Mouse (Mus musculus): ENCODE measurements at regions not wholly inside any gene's neighbourhood (a gene's known extent, or its start where the extent isn't known, plus 50 kb on each side); places are given as distances from the start of the nearest gene placed in this dataset.
"Not testable (repeated sequence)": the region's sequence is repeated elsewhere in the genome, so short reads cannot be mapped to it uniquely, and the experiment has no call there.

DNA sequence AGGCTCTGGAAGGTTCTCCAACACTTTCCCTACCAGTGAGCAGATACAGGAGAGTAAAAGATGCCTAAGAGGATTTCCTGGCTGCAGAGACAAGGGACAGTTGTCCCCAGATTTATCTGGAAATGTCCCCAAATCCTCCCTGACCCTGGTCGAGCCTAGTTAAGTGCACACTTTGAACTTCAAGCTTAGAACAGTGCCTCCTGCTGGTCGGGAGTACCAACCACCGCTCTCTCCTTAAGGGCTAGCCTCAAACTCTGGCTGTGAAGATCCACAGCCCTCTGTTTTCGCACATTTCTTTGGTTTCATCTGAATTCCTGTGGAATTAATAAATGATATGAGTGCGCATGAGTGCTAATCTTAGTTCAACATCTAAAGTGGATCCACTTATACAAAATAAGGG is 146.1 kb upstream of the Sfswap start:
- peak; percentile 13 to 38 for DNase-seq

DNA sequence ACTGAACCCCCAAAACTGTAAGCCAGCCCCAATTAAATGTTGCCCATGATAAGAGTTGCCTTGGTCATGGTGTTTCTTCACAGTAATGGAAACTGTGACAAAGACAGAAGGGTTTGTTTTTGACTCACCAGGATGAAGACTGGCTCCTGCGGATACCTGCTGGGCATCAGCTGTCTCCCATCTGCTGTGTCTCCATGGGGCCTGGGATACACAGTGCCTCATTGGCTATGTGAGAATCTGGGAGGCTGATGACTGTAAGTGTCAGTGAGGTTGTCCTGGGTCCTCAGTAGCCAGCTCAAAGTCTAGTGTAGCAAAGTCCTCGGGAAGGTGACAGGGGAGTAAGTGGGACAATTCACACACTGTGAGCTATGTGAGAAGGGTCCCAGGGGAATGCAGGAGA is 139.5 kb upstream of the Sfswap start:
- DNase-seq: no peak

DNA sequence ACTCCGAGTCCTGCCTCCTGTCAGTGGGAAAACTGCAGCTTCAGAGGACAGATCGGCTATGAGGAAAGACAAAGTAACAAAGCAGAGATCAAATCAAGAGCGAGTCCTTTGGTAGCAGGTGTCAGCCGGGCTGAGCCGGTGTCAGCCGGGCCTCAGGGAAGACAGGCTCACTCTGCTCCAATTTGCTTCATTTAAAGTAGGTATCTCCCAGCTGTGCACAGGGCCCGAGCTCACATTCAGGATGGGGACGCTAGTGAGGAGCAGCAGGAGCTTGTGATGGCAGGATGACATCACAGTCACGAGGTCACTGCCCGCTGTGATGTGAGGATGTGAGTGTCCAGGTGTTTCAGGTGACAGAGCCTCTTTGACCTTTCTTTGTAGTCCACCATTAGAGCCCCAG is 137.8 kb upstream of the Sfswap start:
- DNase-seq: no peak

DNA sequence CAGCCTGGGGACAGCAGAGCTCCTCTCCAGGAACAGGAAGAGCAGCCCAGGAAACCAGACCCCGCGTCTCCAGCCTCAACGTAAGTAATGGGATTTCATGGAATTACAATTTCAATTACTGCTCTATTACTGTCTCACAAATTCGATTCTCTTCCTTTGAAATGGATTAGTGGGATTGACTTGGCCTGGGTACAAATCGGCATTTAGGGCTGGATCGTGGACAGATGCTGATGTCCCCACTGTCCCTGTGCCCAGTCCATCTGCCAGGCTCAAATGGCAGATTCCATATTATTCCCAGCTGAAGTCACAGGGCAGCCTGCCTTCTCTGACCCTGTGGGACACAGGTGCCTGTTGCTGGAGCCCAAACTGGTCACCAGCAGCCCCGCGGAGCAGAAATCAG is 136.0 kb upstream of the Sfswap start:
- DNase-seq: no peak

DNA sequence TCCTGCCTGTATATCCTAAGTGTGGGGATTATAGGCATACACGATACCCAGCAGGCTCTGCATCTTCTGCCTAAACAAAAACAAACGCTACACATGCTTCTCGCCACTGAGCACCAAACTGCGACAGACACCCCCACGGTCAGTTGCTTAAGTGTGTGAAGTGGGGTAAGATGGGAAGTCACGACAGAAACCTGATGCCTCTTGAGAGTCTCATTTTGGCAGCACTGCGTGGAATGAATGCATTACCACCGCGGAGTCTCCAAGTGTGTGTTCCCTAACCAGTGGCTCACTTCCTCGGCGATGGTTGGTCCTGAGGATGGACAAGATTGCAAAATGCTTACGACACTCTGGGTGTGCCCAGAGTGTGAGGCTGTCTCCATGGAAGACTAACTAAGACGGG is 133.8 kb upstream of the Sfswap start:
- no peak for DNase-seq

DNA sequence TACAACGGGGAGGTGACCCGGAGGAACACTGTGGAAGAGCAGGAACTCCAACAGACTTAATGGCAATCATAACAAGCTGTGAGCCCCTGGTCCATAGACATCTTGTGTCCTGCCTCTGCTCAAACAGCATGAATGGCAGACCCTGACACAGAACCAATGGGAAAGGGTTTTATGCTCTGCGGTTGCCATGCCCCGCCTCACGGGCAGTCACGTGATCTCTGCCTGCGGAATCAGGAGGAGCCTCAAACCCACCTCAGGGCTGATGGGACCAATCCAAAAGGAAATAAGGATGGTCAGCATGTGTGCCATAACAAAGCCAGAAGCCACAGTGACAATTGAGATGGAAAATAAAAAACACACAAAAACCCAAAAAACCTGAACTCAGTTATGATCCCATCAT is 120.2 kb upstream of the Sfswap start:
- no peak for DNase-seq

DNA sequence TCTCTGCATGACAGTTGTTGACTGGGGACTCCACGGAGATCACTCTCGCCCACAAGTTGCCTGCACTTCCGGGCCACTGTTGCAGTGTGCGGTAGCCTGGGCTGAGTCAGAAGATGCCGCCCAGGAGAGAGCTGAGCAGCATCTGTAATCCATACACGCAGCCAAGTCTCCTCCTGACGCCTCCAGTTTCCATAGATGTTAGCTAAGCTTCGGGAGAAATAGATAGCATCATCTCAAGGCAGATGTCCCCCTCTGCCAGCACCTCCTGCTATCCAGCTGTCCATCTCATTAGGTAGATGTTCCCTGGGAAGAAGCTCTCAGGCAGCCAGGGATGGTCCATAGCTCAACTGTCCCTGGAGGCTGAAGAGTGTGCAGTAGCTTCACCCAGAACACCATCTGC is 116.0 kb upstream of the Sfswap start:
- no peak for DNase-seq

DNA sequence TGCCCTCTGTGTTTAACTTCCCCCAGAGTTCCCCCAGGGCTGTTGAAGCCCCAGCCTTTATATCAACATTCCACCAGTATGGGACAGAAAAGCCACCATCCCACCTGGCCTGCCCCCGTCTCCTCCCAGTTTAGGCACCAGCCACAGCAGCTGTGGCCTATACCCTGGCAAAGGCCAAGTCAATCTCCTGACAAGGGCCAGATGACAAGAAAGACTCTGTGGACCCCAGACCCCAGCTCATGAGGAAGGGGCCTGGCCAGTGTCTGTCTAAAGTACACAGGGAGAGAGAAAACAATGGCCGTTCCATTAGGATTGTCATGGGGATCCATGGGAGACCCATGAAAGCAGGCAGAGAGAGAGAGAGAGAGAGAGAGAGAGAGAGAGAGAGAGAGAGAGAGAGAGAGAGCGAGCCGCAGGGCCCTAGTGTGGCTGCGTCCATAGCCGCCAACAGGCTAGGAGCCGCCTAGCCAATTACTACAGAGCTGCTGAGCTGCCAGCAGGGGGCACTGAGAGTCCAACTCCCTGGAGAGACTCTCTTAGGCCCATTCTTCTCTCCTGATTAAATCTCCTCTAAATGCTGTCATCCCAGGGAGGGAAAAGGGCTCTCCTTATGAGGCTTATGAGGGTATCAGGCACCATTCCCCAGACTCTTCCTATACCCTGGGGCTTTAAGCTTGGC is 114.9 kb upstream of the Sfswap start:
- DNase-seq: not testable (repeated sequence)

DNA sequence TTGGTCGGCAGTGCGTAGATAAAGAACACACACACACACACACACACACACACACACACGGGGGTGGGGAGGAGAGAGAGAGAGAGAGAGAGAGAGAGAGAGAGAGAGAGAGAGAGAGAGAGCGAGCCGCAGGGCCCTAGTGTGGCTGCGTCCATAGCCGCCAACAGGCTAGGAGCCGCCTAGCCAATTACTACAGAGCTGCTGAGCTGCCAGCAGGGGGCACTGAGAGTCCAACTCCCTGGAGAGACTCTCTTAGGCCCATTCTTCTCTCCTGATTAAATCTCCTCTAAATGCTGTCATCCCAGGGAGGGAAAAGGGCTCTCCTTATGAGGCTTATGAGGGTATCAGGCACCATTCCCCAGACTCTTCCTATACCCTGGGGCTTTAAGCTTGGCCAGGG is 114.3 kb upstream of the Sfswap start:
- DNase-seq: not testable (repeated sequence)

DNA sequence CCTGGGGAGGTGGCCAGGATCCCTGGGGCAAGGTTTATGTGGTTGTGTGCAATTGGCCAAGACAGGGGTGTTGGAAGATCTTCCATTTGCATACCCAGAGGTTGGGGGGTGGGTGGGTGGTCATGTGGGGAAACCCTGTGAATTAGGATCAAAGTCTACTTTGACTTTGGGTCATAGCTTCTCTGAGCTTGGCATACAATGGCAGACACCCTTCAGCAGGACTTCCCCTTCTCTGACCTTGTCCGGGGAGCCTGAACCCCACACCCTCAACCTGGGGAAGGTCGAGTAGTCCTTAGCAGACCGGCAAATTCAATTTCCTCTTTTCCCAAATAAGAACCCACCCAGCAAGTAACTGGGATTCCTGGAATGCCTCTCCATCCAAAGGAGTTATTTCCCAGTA is 113.7 kb upstream of the Sfswap start:
- DNase-seq: no peak

DNA sequence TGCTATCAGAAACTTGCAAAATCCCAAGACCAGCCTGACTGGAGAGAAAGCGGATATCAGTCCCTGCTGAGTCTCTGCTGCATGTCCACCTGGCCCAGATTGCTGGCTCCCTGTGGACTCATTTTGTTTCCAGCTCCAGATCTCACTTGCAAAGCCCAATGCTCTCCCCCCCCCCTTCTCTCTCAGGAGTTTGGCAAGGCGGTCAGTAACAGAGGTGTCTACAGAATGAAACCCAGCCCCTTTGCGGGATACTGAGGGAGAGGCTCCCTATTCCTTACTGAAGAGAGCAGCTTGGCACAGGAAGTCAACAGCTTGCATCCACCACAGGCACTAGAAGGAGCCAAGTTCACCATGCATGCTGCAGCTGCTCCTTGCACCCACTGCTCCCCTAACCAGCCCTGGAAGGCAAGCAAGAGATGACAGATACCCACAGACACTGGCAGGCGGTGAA is 110.1 kb upstream of the Sfswap start:
- no peak for DNase-seq

DNA sequence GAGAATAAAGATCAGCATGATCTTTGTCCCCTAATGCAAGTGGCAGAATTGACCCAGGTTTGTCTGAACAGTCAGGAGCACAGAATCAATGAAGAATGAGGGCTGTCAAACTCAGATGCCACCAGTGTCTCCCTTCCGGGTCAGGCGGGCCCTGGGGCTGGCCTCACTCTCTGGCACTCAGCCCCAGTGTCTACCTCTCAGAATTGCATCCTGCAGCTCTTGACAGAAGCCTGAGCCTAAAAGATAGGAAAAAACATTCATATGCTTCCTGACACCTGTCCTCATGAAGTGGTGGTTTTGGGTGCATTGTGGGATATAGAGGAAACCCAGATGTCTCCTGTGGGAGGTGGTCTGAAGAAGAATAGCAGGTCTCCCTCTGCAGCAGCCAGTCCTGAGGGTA is 107.9 kb upstream of the Sfswap start:
- no peak for DNase-seq

DNA sequence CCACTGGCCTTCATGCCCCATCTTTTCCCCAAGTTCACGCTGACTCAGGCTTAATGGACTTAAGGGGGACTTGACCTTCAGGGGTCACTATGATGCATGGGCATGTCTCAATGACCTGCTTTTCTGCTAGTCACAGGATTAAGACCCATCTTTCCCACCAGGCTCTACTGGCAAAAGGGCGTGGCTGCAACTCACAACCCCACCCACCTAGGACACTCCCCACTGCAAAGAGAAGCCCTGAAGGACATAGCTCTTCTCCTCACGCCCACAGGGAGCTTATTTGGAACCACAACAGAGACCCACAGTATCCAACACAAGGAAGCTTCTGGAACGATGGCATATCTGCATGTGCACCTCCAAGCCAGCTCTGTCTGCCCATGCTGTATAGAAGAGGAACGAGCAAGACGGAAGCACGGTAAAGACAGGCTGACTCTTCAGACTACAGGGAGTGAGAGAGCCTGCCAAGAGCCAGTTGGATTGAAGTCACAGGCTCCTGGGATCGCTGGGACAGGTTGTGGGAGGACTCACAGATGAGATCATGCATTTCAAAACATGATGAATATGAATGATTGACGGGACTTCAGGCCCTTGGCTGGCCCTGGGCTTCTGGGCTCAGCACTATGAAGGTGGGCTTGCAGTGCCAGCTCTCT is 107.3 kb upstream of the Sfswap start:
- no peak for DNase-seq

DNA sequence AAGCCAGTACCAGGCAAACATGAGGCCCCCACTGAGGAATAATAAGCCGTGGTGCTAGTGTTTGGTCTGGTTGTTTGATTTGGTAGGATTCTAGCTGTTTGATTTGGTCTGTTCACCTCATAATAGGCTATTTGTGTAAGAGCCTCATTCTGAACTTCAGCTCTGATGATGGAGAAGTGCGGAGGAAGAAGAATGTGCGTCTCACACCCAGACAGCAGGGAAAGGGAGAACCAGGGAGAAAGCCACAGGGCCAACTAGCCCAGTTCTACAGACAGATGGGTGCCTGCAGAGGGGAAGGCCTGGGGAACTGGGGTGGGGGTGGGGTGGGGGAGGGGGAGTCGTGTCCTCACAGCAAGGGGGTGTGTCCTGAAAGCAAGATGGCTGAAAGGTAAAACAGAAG is 106.6 kb upstream of the Sfswap start:
- no peak for DNase-seq

DNA sequence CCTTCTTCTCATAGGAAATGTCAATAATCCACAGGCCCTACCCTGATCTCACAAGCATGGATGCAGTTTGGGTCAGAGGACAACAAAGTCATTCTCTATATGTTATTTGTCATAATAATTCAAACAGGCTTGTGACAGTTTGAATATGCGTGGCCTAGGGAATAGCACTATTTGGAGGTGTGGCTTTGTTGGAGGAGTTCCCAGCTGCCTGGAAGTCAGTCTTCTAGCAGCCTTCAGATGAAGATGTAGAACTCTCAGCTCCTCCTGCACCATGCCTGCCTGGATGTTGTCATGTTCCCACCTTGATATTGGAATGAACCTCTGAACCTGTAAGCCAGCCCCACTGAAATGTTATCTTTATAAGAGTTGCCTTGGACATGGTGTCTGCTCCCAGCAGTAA is 103.7 kb upstream of the Sfswap start:
- DNase-seq: no peak

DNA sequence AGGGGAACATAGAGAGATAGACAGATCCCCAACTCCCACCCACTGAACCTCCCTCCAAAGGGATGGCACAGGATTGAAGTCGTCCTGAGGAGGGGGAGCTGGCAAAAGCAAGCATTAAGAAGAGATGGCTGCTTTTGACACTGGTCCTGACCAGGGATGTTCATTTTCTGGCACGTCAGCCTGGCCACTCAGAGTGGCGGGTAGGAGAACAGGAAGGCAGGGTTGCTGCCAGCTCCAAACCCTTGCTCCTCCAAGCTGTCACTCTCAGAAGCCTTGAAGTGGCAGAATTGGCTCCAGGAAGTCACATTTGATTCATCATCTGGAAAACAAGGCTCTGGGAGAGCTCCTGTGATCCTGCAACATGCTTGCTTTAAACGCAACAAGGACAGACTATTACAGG is 94.8 kb upstream of the Sfswap start:
- DNase-seq: no peak

DNA sequence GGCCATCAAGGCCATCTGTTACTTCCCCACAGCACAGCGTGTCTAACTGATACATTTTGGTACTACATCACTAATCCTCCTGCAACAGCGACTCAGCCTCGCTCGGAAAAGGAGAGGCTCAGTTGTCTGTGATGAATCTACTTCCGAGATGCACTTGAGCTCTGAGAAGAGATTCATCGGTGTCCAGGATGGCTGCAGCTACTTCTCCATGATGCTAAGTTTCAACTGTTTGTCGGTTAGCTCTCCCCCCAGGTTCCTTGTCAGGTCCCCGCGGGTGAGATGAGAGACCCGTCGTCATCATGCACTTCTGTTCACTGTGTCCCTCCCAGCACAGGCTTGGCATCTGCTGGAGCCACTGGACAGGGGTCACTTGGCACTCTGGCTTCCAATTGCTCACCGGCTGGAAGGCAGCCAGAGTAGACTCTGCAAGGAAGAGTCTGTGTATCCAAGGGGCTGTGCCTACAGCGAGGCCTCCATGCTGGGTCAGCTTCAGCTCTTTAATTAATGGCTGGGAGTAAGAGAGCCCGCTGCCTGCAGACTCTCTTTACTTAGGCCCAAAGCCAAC is 91.5 kb upstream of the Sfswap start:
- DNase-seq: peak; percentile 67 to 75

DNA sequence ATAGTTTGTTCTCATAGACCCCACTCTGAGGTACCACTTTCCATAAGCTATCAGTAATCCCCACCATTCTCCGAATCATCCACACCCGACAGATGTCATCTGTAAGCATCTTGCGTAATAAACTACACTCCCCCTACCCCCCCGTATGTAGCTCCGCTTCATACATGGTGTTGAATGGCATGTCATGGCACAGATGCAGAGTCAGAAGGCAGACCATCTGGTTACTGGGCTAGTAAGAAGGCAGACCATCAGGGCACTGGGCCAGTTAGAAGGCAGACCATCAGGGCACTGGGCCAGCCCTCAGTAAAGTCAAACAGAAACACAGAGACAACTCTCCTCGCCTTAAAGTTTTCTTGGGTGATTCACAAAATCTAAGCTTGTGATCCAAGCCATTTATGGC is 88.9 kb upstream of the Sfswap start:
- DNase-seq: no peak

DNA sequence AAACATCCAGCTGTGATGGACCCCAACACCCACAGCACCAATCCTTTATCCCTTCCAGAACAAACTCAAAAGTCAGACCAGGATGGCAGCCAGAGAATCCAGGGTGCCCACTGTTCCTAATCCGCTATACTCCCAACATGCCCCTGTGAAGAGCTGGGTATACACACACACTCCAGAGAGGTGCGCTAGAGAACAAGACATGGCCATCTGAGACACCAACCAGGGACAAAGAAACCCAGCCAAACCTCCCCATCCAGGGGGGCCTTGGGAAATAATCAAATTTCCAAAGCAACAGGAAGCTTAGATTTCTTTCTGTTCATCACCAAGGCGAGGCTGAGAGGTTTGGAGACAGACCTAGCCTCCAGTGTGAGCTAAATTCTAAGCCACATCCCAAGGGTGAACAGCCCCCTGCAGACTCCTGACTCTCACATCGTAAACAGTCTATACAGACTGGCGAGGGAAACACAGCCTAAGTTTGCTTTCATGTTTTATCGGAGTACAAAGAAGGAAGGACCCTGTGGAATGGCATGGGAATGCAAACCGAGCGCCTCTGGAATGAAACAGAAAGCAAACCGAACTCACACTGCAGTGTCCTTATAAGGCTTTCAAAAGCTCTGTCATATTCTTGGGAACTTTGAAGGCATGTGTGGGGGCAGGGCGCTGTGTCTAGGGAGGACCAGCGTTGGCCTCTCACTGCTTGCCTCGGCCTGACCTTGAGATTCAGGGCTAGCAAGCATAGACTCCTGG is 85.9 kb upstream of the Sfswap start:
- peak; percentile 27 to 55 for DNase-seq

DNA sequence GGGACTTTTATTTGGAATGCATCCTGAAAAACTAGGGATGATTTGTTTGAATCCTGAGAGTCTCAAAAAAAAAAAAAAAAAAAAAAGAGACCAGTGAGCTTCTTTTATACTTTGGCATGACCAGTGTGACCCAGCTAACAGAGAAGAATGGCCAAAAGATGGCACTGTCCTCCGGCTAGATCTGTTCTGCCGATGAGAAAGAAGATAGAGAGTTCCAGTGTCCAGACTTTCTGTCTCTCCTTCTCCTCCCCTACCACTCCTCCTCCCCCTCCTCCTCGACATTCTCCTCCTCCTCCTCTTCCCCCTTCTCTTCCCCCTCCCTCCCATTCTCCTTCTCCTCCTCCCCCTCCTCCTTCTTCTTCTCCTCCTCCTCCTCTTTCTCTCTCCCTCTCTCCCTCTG is 84.6 kb upstream of the Sfswap start:
- DNase-seq: peak; percentile 20 to 42

DNA sequence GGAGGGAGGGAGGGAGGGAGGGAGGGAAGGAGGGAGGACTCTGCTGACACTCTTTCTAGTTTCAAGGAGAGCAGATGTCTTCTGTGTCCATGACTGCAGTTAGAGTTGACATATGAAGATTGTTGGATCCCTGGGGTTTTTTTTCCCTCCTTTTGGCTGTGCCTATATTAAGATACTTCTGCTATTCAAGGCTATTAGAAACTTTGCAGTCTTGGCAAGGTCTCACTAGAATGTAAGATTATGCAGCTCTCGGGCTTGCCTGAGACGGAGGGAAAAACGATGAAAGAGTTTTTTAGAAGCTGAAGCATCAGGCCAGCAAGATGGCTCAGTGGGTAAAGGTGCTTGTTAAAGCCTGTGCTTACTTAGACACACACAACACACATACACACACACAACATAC is 83.5 kb upstream of the Sfswap start:
- no peak for DNase-seq

DNA sequence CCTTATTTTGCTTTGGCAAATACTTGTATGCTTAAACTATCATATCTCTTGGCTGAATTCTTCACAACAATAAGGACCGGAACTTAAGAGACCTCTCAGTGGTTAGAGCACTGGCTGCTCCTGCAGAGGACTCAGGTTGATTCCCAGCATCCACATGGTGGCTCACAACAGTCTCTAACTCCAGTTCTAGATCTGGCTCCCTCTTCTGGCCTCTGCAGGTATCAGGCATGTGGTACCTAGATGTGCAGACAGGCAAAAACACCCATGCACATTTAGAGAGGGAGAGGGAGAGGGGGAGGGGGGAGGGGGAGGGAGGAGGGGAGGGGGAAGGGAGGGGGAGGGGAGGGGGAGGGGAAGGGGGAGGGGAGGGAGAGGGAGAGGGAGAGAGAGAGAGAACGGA is 80.0 kb upstream of the Sfswap start:
- no peak for DNase-seq

DNA sequence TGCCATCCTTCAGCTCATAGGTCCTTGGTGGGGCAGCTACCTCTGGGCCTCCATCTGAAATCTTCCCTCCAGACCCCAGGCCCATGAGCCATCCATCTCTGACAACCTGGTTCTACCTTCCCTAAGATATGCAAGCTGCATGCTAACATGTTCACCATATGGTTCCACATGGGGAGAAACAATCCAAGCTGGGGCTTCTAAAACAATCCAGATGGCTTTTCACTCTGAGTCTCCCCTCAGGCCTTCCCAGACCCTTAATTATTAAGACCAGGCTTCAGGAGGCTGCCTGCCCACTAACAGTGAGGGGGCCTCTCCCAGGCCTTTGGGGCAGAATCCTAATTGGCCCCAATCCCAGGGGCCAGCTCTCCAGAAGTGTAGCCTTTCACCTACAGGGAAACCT is 71.1 kb upstream of the Sfswap start:
- DNase-seq: no peak

DNA sequence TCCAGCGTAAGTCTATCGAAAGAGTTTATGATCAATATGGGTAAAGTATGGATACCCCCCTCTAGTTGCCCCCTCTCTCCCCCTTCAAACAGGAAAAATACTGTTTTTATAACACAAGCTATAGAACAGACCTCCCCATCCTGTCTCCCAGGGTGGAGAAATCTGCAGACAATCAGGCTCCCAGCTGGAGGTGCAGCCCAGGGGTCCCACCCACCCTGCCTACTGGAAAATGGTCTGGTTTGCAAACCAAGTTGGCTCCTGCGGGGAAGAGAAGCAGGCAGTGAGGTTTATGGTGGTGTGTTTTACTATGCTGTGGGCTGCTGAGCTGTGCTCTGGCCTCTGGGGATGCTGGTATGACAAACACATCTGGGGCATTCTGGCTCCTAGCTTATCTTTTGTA is 70.7 kb upstream of the Sfswap start:
- DNase-seq: no peak
